Mouse (Mus musculus) left cerebral cortex, postnatal 10 days (tissue): ENCODE measurements around the gene Mgat4d. TPM values are rescaled to one million over a fixed set of nuclear protein-coding genes. Genes with fewer than 3 reads are reported as not detected.
"Not testable (repeated sequence)": the region's sequence is repeated elsewhere in the genome, so short reads cannot be mapped to it uniquely, and the experiment has no call there.

Experiments used
- DNase-seq, 2 experiments: peaks; one replicate each; pipeline ENCODE4 v3.0.0; 2021 to 2022; ENCODE audit warnings: low spot score in 2 of 2, mixed read lengths in 1 of 2; ENCODE audit errors: extremely low spot score in 1 of 2
- intact Hi-C: fragments of 180-260 bp; cut with DNase I; formaldehyde crosslinking; loops from one replicate; pipeline ENCODE4 v1.15.1; 2025
- total RNA-seq, 2 experiments: library from RNA; stranded (reverse); gene quantifications; 2 replicates each; pipeline ENCODE4 v1.2.3; 2021

The Mgat4d gene
- total RNA-seq, 2 experiments from 2014 or later: not detected

DNA sequence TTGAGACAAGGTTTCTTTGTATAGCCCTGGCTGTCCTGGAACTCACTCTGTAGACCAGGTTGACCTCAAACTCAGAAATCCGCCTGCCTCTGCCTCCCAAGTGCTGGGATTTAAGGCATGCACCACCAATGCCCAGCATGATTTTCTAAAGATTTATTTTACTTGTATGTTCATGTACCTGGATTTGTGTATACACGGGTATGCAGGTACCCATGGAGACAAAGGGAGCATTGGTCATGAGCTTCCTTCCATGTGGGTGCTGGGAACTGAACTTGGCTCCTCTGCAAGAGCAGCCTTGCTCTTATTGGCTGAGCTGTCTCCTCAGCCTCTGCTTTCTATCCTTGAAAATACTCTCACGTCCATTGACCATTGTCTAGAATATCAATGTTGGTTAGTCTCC, 80.3 kb downstream of the Mgat4d start:
- intact Hi-C loops, DNase-seq: not testable (repeated sequence)

- intact Hi-C loops: no loop called here
- no peak for DNase-seq
Measured at GRCm38 (mm10) chr8:83429071-83429524, 80.8 kb downstream of the Mgat4d start.

Other genes with a start within 250 kb of the Mgat4d start
- 100 to 1,000 TPM; 117 to 121 TPM for gene Tbc1d9, start 183.1 kb upstream of the Mgat4d start, total RNA-seq
- 1 to 10 TPM; 1.7 TPM for gene Gm10645, start 182.3 kb upstream of the Mgat4d start, total RNA-seq
- gene Ucp1, start 58.1 kb upstream of the Mgat4d start, total RNA-seq: not detected
- 10 to 100 TPM; 11.2 to 13.9 TPM for gene Elmod2, start 16.0 kb upstream of the Mgat4d start, total RNA-seq
- 10 to 100 TPM; 10.8 to 11.0 TPM for gene Clgn, start 41.4 kb downstream of the Mgat4d start, total RNA-seq
- 100 to 1,000 TPM; 302 to 310 TPM for gene Scoc, start 109.9 kb downstream of the Mgat4d start, total RNA-seq
- not detected for gene Olfr370, start 187.3 kb downstream of the Mgat4d start, total RNA-seq
- 100 to 1,000 TPM; 141 to 145 TPM for gene Ndufb7, start 218.2 kb downstream of the Mgat4d start, total RNA-seq